Mouse (Mus musculus) midbrain, embryonic 14.5 days (tissue): ENCODE results near the gene Pold1. TPM values are rescaled to one million over a fixed set of nuclear protein-coding genes. Genes with fewer than 3 reads are reported as not detected.

Experiments used
- ATAC-seq: fragments of 200-750 bp; cut with Nextera tagmentation; 2 replicates; pipeline ENCODE4 v1.8.0; 2017; ENCODE audit warnings: moderate number of reproducible peaks, moderate library complexity; ENCODE audit not compliant: low FRiP score, low TSS enrichment
- DNase-seq: peaks from one replicate; pipeline ENCODE4 v3.0.0-alpha.2; 2015
- H3K27ac ChIP-seq: fragments of 300-500 bp; sonication (generic); replicated peaks from 2 replicates; pipeline ENCODE4 v1.5.1; 2014; ENCODE audit warnings: mild to moderate bottlenecking, low read depth, low read length, moderate library complexity
- H3K27me3 ChIP-seq: fragments of 300-500 bp; sonication (generic); 2 replicates; pipeline ENCODE4 v1.6.1; 2014; ENCODE audit warnings: low read length, control low read depth, mixed read lengths; ENCODE audit not compliant: control insufficient read depth, insufficient read depth
- H3K36me3 ChIP-seq: fragments of 300-500 bp; sonication (generic); 2 replicates; pipeline ENCODE4 v1.6.1; 2014; ENCODE audit warnings: low read length, control low read depth; ENCODE audit not compliant: control insufficient read depth, insufficient read depth
- H3K4me1 ChIP-seq: fragments of 300-500 bp; sonication (generic); 2 replicates; pipeline ENCODE4 v1.6.1; 2014; ENCODE audit warnings: mild to moderate bottlenecking, antibody characterized with exemption, low read length, control low read depth; ENCODE audit not compliant: control insufficient read depth, insufficient read depth
- H3K4me2 ChIP-seq: fragments of 300-500 bp; sonication (generic); 2 replicates; pipeline ENCODE4 v1.6.1; 2014; ENCODE audit warnings: mild to moderate bottlenecking, low read length, moderate library complexity
- H3K4me3 ChIP-seq: fragments of 300-500 bp; sonication (generic); replicated peaks from 2 replicates; pipeline ENCODE4 v1.5.1; 2014; ENCODE audit warnings: low read depth, low read length
- H3K9ac ChIP-seq: fragments of 300-500 bp; sonication (generic); replicated peaks from 2 replicates; pipeline ENCODE4 v1.6.1; 2014; ENCODE audit warnings: mild to moderate bottlenecking, low read length, moderate library complexity
- H3K9me3 ChIP-seq: fragments of 300-500 bp; sonication (generic); 2 replicates; pipeline ENCODE4 v1.6.1; 2016; ENCODE audit warnings: low read length, control low read depth, mixed read lengths; ENCODE audit not compliant: control insufficient read depth
- WGBS: fragments of 180-500 bp; shearing (Covaris S2); extraction: QIAGEN DNeasy Blood & Tissue Kit; methylation state at CpG from one replicate; pipeline ENCODE4 v1.1.7; 2014; 5-methylcytosine and 5-hydroxymethylcytosine counted together
- polyA plus RNA-seq: library from polyadenylated mRNA; unstranded; fragments of >200 nt; fragmentation: Nextera tagmentation; extraction: Ambion mirVana; gene quantifications from 2 replicates; pipeline ENCODE4 v1.2.1, GENCODE M21; 2014

Pold1 gene
- polyA plus RNA-seq, 1 experiment from 2014 or later = 19.5 TPM

- ATAC-seq = no peak
- no peak overlapping the region for H3K4me3 ChIP-seq
- no peak overlapping the region for H3K27ac ChIP-seq
- H3K27me3 ChIP-seq = no peaks in the 10 kb centered on the region
- H3K36me3 ChIP-seq = peaks cover 38% of the 10 kb centered on the region
- no peaks in the 10 kb centered on the region for H3K9me3 ChIP-seq
- no peak overlapping the region for H3K4me2 ChIP-seq
- WGBS = 88% methylated on average over 19 of the region's 19 CpGs
- H3K4me1 ChIP-seq = no peaks in the 10 kb centered on the region
- no peak overlapping the region for H3K9ac ChIP-seq
- no peak for DNase-seq
Observed at GRCm38 (mm10) chr7:44534656-44535441, 13.8 kb downstream of the Pold1 start.

- no peak overlapping the region for H3K4me2 ChIP-seq
Observed at GRCm38 (mm10) chr7:44534242-44534641, 14.4 kb downstream of the Pold1 start.

GRCm38 (mm10) chr7:44533746-44534045 is 15.0 kb downstream of the Pold1 start:
- Histone ChIP-seq H3K27ac (no peak overlapping the region), H3K36me3 (peaks cover 34% of the 10 kb centered on the region), H3K4me1 (no peaks in the 10 kb centered on the region), H3K9ac (no peak overlapping the region), H3K9me3 (no peaks in the 10 kb centered on the region), H3K4me3 (no peak overlapping the region), H3K27me3 (no peaks in the 10 kb centered on the region), H3K4me2 (no peak overlapping the region)
- DNase-seq (no peak), ATAC-seq (no peak)
- WGBS = 73% methylated on average over 12 of the region's 12 CpGs

More at GRCm38 (mm10) chr7:44534242-44534641, 14.4 kb downstream of the Pold1 start:
- H3K27me3 ChIP-seq = no peaks in the 10 kb centered on the region
- H3K9ac ChIP-seq = no peak overlapping the region
- WGBS = 92% methylated on average over 13 of the region's 13 CpGs
- no peaks in the 10 kb centered on the region for H3K9me3 ChIP-seq
- H3K27ac ChIP-seq = no peak overlapping the region
- ATAC-seq (no peak; the same call in 1 of the 2 replicates), DNase-seq (no peak)
- peaks cover 34% of the 10 kb centered on the region for H3K36me3 ChIP-seq
- no peak overlapping the region for H3K4me3 ChIP-seq
- no peaks in the 10 kb centered on the region for H3K4me1 ChIP-seq

GRCm38 (mm10) chr7:44532918-44533745 is 15.5 kb downstream of the Pold1 start:
- Histone ChIP-seq H3K9me3 (no peaks in the 10 kb centered on the region), H3K27ac (no peak overlapping the region), H3K9ac (no peak overlapping the region), H3K4me1 (peaks cover under 1% of the 10 kb centered on the region; the same call in 1 of the 2 replicates), H3K36me3 (peaks cover 28% of the 10 kb centered on the region), H3K27me3 (0 out of 2 replicates have a peak, but pooled peaks cover 4% of the 10 kb centered on the region), H3K4me2 (no peak overlapping the region), H3K4me3 (no peak overlapping the region)
- ATAC-seq (no peak), DNase-seq (no peak)
- whole genome bisulfite sequencing = 90% methylated on average over 29 of the region's 29 CpGs

- no peak within 1 kb of the TSS for H3K4me3 ChIP-seq
- WGBS = 85% methylated on average over 4 of the region's 4 CpGs
- no peak for ATAC-seq
- no peaks in the 10 kb centered on the region for H3K9me3 ChIP-seq
- H3K4me1 ChIP-seq = peaks cover 6% of the 10 kb centered on the region; the same call in 1 of the 2 replicates
- H3K4me2 ChIP-seq = no peak within 1 kb of the TSS
- DNase-seq = no peak
- H3K27ac ChIP-seq = no peak within 1 kb of the TSS
- 0 out of 2 replicates have a peak, but pooled peaks cover 4% of the 10 kb centered on the region for H3K27me3 ChIP-seq
- H3K9ac ChIP-seq = no peak within 1 kb of the TSS
- peaks cover 20% of the 10 kb centered on the region for H3K36me3 ChIP-seq
Observed at GRCm38 (mm10) chr7:44531946-44532732, 16.5 kb downstream of the Pold1 start, which contains the start of gene Spib. TSS of gene Spib (minus strand) at chr7:44532071.

- 0 out of 2 replicates have a peak, but pooled peaks cover 4% of the 10 kb centered on the region for H3K27me3 ChIP-seq
- no peak overlapping the region for H3K27ac ChIP-seq
- no peak for ATAC-seq
- WGBS = 59% methylated on average over 5 of the region's 5 CpGs
- H3K4me3 ChIP-seq = no peak overlapping the region
- H3K9ac ChIP-seq = no peak overlapping the region
- H3K4me1 ChIP-seq = peaks cover 6% of the 10 kb centered on the region; the same call in 1 of the 2 replicates
- no peak for DNase-seq
- H3K36me3 ChIP-seq = peaks cover 13% of the 10 kb centered on the region; the same call in 1 of the 2 replicates
- no peaks in the 10 kb centered on the region for H3K9me3 ChIP-seq
- no peak overlapping the region for H3K4me2 ChIP-seq
Observed at GRCm38 (mm10) chr7:44531207-44531606, 17.4 kb downstream of the Pold1 start.

- ATAC-seq = no peak
- Histone ChIP-seq H3K4me1 (peaks cover 6% of the 10 kb centered on the region; the same call in 1 of the 2 replicates), H3K9ac (no peak overlapping the region), H3K36me3 (0 out of 2 replicates have a peak, but pooled peaks cover 6% of the 10 kb centered on the region), H3K27me3 (0 out of 2 replicates have a peak, but pooled peaks cover 5% of the 10 kb centered on the region), H3K4me2 (no peak overlapping the region), H3K27ac (no peak overlapping the region), H3K4me3 (no peak overlapping the region), H3K9me3 (no peaks in the 10 kb centered on the region)
- WGBS = 82% methylated on average over 3 of the region's 3 CpGs
- DNase-seq = no peak
Observed at GRCm38 (mm10) chr7:44530507-44530906, 18.1 kb downstream of the Pold1 start.

GRCm38 (mm10) chr7:44529518-44529917 is 19.1 kb downstream of the Pold1 start:
- H3K27me3 ChIP-seq = 0 out of 2 replicates have a peak, but pooled peaks cover 9% of the 10 kb centered on the region
- ATAC-seq = no peak

More at GRCm38 (mm10) chr7:44529518-44529917, 19.1 kb downstream of the Pold1 start:
- H3K9ac ChIP-seq = no peak overlapping the region
- no peak overlapping the region for H3K27ac ChIP-seq
- 59% methylated on average over 5 of the region's 5 CpGs for WGBS
- no peak overlapping the region for H3K4me3 ChIP-seq
- H3K36me3 ChIP-seq = 0 out of 2 replicates have a peak, but pooled peaks cover 4% of the 10 kb centered on the region
- no peak for DNase-seq
- no peaks in the 10 kb centered on the region for H3K9me3 ChIP-seq
- H3K4me2 ChIP-seq = no peak overlapping the region
- peaks cover 6% of the 10 kb centered on the region; the same call in 1 of the 2 replicates for H3K4me1 ChIP-seq
